Mouse (Mus musculus) kidney, postnatal 4 days (tissue): ENCODE data around the gene Aasdhppt.
A peak's percentile ranks its signal among the peaks of the same experiment; 100 is the strongest.

Experiments used
- DNase-seq, 2 experiments: peaks; one replicate each; pipeline ENCODE4 v3.0.0; 2021; ENCODE audit warnings: mixed read lengths in 2 of 2

The Aasdhppt gene

DNA sequence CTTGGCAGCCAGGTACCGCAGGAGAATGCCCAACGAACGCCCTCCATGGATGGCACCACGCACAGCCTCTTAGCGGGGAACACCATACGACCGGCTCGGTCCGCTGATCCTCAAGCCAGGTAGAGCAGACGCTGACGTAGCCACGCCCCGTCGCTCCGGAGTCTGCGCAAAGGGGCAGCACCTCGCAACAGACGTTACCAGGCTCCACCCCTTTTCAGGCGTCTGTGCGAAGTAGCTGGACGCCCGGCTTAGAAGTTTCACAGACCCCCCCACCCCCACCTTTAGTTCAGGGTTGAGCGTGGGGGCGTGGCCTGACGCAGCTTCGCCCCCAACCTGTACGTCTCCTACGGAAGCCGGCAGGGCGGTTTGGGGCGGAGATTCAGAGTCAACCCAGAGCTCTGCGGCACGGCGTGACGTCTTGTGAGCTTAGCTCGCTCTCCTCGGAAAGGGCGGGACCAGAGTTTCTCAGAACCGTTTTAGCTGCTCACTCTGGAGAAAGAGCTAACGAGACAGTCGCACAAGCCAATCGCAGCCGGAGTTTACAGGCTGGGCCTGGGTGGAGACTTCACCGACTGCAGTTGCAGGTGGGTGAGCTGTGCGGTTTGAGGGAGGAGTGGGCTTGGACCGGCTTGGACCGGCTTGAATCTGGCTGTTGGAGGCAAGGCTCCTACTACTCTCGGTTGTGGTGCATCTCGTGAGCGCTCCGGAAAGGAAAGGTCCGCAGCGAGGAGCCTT is at the start of gene Aasdhppt, which contains the start of gene Kbtbd3:
Aasdhppt (minus strand) TSS at position 121 of the 735 bp plus-strand sequence.
Kbtbd3 (plus strand) TSS at position 483 of the 735 bp plus-strand sequence.
- DNase-seq: peak; percentile 99

DNA sequence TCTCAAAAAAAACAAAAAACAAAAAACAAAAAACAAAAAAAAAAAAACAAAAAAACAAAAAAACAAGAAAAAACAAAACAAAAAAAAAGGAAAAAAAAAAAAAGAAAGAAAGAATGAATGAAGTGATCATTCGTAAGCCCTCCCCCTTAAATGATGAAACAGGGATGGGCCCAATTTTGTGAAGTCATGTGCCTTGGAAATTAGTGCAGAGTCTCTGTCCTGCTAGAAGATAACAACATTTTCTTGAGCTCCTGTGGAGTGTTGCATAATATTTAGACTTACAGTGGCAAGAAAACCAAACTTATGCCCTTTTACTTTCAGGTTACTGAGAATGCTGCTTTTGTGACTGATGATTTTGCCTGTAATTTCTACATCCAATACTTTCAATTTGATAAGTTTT is 43.9 kb upstream of the Aasdhppt start:
- DNase-seq: no peak

DNA sequence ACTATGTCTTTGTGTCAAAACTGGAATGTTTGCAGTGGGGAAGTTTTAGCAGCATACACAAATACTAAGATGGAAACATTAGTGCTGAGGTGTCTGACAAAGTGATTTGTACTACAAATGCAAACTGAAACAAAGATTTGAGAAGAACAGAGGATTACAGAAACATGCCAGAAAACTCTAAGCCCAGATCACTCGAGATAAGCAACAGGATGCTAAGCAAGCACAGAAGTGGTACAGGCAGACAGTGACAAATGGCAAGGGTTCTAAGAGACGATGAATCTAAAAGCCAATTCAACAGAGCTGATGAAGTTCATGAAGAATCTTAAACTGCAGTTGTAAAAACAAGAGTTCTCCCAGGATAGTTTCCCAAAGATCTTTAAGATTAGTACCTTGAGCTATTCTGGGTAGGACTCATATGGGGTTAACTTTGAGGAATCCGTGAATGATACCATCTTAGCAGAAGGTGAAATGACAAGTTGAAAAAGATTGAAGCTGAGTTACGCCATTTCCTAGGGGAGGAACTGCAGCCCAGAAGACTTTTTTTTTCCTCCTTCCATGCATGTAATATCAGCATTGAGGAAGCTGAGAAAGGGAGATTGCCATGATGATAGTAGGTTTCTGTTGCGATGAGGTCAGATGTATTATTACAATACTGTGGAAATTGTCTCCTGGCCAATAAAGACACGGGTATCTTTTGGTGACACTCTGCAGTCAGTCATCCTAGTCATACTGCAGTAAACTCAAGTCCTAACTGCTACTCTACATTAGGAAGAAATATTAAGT is 9.9 kb upstream of the Aasdhppt start:
- DNase-seq: no peak

DNA sequence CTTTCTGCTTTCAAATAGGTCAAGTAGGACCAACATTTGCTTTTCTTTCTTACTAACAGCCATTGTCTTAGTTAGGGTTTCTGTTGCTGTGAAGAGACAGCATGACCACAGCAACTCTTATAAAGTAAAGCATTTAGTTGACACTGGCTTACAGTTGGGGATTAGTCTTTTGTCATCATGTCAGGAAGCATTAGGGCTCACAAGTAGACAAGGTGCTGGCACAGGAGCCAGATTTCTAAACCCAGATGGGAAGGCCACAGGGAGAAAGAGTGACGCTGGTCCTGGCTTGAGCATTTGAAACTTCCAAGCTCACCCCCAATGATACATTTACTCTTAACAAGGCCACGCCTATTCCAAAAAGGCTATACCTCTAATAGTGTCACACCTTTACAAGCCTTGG is 6.5 kb upstream of the Aasdhppt start:
- DNase-seq: no peak

DNA sequence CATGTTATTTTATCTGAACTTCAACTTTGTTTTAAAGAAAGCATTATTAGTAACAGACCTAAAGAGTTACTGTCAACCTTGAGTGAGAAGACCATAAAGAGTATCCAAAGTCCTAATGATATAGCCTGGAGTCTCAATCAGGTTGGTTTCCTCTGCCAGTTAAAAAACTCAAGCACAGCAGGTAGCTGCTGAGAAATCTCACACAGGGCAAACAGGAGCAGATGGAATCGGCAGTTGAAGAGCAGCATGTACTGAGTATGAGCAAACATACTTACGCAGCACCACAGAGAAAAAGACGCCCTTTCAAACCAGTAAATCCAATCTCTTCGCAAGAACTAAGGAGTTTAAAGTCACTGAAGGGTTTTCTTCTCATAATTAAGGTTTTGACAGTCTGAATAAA is 4.7 kb upstream of the Aasdhppt start:
- DNase-seq: no peak

DNA sequence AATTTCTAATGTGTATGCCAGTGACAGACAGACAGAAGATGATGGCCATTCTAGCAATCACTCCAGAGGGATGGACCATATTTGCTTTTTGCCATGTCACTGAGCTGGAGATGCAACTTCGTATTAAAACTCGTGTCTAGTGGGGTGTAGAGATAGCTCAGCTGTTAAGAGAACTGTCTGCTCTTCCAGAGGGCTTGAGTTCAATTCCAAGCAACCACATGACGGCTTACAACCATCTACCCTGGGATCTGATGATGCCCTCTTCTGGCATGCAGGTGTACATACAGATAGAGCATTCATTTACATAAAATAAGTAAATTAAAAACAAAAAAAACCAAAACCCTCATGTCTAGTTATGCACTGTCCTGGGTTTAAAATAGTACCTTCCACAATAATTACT is 1.9 kb upstream of the Aasdhppt start:
- no peak for DNase-seq

DNA sequence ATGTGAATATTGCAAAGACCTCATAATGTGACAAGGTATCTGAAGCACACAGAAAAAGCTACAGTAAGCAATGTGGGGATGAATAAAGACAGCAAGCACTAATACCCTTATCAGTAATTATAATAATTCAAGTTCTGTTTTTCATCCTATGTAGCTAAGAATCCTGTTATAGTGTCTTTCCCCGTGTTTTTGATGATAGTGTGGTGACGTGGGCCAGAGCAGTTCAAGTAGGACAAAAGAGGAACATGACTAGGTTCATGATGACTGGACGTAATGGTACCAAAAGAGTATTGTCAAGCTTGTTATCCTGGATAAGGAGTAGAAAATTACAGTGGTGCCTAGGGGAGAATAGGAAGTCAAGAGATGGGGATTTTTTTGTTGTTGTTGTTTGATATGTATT is 1.4 kb upstream of the Aasdhppt start:
- DNase-seq: no peak

DNA sequence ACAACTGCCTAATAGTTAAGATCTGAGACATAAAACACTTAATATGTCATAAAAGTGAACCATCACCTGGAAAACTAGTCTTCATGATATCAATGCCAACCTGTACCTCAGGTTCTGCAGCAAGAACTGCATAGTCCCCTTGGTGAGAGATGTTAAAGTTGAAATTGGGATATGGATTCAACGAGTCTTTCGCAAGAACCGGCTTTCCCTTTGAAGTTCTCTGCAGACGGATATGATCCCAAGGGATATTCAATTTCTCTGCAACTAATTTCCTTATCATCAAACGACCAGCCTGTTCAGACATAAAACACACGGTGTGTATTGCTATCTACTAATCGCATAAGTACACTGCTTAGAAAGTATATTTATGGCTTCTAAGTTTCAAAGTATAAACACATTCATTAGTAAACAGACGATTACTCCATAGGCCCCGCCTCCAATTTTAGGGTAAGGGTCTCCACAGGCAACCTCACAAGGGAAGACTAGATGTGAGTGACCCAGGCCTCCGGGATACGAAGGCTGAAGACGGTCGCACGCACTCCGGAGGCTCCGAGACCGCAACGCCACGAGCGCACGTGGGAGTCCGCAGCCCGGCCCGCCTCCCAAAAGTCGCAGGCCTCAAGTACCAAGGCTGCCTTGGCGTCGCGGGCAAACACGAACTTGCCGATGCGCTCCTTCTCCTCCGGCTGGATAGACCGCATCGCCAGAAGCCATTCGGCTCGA is 482 bp downstream of the Aasdhppt start:
- DNase-seq: no peak

DNA sequence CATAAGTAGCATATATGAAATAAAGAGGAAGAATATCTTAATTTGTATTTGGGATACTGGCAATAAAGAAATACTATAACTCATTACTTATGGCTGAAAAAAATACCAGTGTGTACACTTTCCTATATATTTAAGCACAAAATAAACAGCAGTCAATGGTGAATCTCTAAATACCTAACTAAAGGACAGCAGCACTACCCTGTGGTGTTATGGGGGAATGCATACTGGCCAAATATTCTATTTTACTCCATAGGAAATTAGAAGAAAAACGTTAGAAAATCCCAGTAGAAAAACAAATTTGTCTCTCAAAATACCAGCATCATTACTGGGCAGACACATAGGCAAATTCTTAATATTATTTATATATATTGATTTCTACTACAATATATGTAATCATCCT is 4.4 kb downstream of the Aasdhppt start:
- DNase-seq: no peak

DNA sequence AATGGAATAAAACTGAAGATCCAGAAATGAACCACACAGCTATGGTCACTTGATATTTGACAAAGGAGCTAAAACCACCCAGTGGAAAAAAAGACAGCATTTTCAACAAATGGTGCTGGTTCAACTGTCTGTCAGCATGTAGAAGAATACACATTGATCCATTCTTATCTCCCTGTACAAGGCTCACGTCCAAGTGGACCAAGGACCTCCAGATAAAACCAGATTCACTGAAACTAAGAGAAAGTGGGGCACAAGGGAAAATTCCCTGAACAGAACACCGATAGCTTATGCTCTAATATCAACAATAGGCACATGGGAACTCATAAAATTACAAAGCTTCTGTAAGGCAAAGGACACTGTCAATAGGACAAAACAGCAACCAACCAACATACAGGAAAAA is 8.8 kb downstream of the Aasdhppt start:
- DNase-seq: no peak

DNA sequence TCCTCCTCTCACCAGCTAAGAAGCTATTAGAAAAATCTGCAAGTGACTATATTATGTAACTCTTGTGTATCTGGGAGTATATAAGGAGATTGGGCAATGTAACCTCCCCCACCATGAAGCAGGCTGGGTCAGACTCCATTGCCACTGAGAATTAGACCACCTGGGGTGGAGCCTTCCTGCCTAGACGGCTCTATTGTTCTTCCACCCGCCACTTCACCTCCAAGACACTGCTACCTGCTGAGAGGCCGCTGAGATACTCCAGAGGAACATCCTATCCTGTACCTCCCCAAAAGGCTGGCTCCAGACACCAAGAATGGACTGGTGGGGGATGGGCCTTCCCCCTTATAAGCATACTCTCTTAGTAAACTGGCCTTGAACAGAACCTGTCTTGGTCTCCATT is 25.4 kb downstream of the Aasdhppt start:
- no peak for DNase-seq

DNA sequence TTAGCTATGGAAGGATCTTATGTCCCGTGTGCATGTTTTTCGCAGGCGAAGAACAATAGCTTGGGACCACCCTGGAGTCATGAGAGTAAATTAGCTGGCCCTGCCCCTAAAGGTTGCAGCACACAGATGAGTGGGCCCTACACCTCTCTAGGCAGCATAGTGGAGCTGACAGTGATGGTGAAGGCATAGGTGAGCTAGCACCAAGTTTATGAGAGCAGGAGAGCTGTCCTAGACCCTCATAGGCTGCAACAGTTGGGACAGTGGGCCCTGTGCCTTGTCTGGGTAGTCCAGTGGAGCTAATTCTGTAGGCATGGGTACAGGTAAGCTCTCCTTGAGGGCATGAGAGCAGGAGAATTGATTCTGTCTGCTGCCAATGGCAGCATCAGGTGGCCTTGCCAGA is 42.4 kb downstream of the Aasdhppt start:
- no peak for DNase-seq

DNA sequence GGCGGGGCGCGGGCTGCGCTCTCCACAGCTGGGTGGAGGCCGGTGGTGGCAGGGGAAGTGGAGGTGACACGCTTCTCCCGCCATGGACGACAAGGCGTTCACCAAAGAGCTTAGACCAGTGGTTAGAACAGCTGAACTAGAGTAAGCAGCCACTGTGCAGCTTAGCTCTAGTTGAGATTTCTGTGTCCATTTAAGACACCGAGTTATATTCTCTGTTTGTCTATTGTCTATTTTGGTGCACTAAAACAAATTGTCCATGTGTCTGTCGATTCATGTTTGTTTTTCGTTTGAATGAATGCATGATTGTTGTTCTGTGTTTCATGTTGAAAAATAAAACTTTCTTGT is 48.6 kb downstream of the Aasdhppt start:
- DNase-seq: no peak

DNA sequence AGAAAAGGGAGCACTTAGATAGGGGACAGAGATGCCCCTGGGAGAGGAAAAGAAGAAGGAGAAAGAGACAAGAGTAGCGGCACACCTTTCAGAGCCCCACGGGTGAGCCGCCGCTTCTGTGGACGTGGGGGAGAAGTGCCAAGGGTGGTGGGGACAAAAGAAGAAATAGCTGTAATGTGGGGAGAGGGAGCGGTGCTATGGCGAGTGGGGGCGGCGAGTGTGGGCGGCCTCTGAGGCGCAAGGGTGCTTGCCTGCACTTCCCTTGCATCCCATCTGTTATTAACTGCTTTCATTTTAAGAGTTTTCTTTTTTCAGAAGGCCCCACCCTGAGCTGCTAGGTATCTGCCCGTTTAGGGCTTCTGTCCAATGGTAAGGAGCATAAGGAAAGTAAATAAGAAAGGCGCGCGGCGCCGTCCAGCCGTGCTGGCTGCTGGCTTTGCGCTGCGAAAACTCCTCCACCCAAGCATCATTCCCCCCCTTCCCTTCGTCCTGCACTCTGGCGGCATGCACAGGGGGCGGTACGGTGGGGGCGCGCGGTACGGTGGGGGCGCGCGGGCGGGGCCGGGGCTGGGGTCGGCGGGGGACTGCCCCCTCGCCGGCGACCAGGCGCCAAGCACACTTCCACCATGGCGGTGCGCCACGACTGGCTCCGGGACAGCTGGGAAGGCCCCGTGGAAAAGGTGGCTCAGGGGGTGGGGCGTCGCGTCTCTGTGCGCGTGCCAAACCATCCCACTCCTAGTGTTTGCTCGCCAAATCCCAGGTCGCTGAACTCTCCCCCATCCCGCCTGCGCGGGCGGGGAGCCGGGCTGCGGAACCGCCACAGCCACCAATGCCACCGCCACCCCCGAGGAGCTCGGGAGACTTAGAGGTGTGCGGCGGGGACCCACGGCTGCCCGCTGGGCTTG is 49.2 kb downstream of the Aasdhppt start:
- peak; percentile 47 to 64 for DNase-seq

DNA sequence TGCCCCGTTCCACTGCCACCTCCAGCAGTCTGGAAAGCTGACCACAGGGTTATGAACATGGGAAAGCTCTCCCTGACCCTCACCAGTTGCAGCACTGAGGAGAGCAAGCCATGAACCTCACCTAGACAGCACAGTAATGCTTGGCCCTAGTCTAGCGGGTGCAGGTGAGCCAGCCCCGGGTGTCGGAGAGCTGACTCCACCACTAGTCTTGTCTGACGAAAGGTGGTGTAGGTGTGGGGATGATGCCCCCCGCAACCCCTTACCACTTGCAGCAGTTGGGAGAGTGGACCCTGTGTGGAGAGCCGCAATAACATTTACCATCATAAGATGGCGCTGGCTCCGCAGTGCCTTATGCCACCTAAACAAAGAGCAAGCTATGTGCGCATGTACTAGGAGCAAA is 50.2 kb downstream of the Aasdhppt start:
- no peak for DNase-seq
